In the genomic region with DNA sequence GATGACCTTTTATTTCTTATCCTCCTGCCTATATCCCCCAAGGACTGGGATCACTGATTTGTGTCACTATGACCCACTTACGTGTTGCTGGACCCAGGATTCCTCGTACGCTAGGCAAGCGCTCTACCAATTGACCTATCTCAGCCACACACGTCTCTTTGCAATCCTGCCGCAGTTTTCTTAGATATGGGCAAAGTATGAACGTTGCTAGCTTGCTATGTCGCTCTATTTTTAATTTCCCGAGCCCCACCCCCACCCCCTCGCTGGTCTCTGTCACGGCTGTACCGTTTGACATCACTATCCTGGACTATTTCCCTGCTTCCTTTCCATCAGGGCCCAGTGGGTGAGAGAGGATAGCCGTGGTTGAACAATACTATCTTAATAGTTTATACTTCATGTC, we compare ENCODE assay signal across 22 mouse cellular contexts. TPM values are rescaled to one million over a fixed set of nuclear protein-coding genes. Genes with fewer than 3 reads are reported as not detected.
A peak's percentile ranks its signal among the peaks of the same experiment; 100 is the strongest.
DNase-seq lines count a peak whose midpoint lies in the region; ATAC-seq and TF ChIP-seq lines count a peak whose summit lies in the region.
"Had no signal": no experiment of that assay in that cellular context is flagged by ENCODE, and none has a peak within 500 bp of the region (broad histone marks: within the 10 kb centered on the region; RNA-seq: fewer than 3 reads in every experiment).

No protein-coding gene starts in this region.

- peak; percentile 11 to 70; a peak in 3 of 4 replicates for TF ChIP-seq EP300 in MEL (IDR thresholded peaks at IDR 0.05; ENCODE audit: low read depth in 1 of 2, low read length in 2 of 2)

- H3K4me2 ChIP-seq in liver, embryonic 15.5 days, result peak overlapping the region; percentile 71
- H3K4me2 ChIP-seq in hindbrain, embryonic 14.5 days (replicated peaks), result no peak overlapping the region
- H3K4me2 ChIP-seq: midbrain, embryonic 15.5 days had no signal

- WGBS in liver, embryonic 15.5 days (ENCODE audit: insufficient replicate concordance), result 20% methylated on average over 13 of the region's 13 CpGs
- WGBS in hindbrain, embryonic 14.5 days, result 85% methylated on average over 13 of the region's 13 CpGs

- no peak for TF ChIP-seq POLR2A in MEL (IDR thresholded peaks at IDR 0.05; ENCODE audit: control insufficient read depth in 1 of 2, insufficient read depth in 1 of 2, low read depth in 1 of 2, low read length in 2 of 2, poor library complexity in 1 of 2)

- peak overlapping the region; percentile 96 for H3K27ac ChIP-seq in MEL (ENCODE audit: control insufficient read depth, low read depth, low read length)
- H3K27ac ChIP-seq in liver, embryonic 15.5 days (replicated peaks), result peak overlapping the region; percentile 95
- H3K27ac ChIP-seq in hindbrain, embryonic 14.5 days, result no peak overlapping the region
- H3K27ac ChIP-seq: layer of hippocampus, adult 2 months had no signal

- peaks cover 12% of the 10 kb centered on the region for H3K79me2 ChIP-seq in MEL (ENCODE audit: control insufficient read depth, insufficient read depth, low read length, poor library complexity)

- no peak for TF ChIP-seq RAD21 in MEL (IDR thresholded peaks at IDR 0.05; ENCODE audit: low read depth, low read length)

- intact Hi-C loops in gastrocnemius, postnatal 36 days (cut with DNase I), result no loop called here

- no peak for DNase-seq in G1E (ENCODE audit: low spot score)
- peak; percentile 75 for DNase-seq in MEL (ENCODE audit: low read depth, low spot score)
- DNase-seq in right cerebral cortex, postnatal 4 days, result no peak
- DNase-seq in gastrocnemius, postnatal 36 days, result no peak
- DNase-seq in hindbrain, embryonic 14.5 days (ENCODE audit: low spot score), result no peak
- DNase-seq: adrenal gland, postnatal 14 days; cerebellum, adult 2 months; heart, postnatal 4 days; kidney, adult 2 months; kidney, postnatal 10 days; layer of hippocampus, postnatal 36 days; lung, postnatal 14 days; spleen, adult 18-20 months; thymus, postnatal 25 days had no signal

- TF ChIP-seq CTCF in G1E (IDR thresholded peaks at IDR 0.05; ENCODE audit: low read depth, low read length) (no peak), MEL (IDR thresholded peaks at IDR 0.05 in 2 of 3, conservative IDR thresholded peaks at IDR 0.05 in 1 of 3; ENCODE audit: control insufficient read depth in 1 of 3, insufficient read depth in 1 of 3, low read depth in 2 of 3, low read length in 3 of 3, poor library complexity in 1 of 3, severe bottlenecking in 1 of 3) (no peak)

- no peak for ATAC-seq in G1E (ENCODE audit: extremely low read depth, insufficient number of reproducible peaks, low FRiP score, poor library complexity, severe bottlenecking)
- no peak for ATAC-seq in liver, embryonic 15.5 days (ENCODE audit: insufficient read depth)
- ATAC-seq in hindbrain, embryonic 14.5 days (ENCODE audit: low FRiP score), result no peak
- ATAC-seq: forebrain, embryonic 16.5 days; midbrain, embryonic 15.5 days; Patski had no signal

- H3K4me3 ChIP-seq in G1E (ENCODE audit: low read depth, low read length) (peak overlapping the region; percentile 49; the same call in 1 of the 2 replicates), MEL (ENCODE audit: control insufficient read depth in 1 of 2, insufficient read depth in 1 of 2, low read depth in 2 of 2, low read length in 2 of 2) (peak overlapping the region; percentile 7 to 26; a peak in 3 of 4 replicates)
- H3K4me3 ChIP-seq in erythroblast, embryonic 14.5 days (replicated peaks), result peak overlapping the region; percentile 28
- H3K4me3 ChIP-seq in liver, embryonic 15.5 days (replicated peaks), result no peak overlapping the region
- no peak overlapping the region for H3K4me3 ChIP-seq in hindbrain, embryonic 14.5 days (replicated peaks; ENCODE audit: low read length)
- H3K4me3 ChIP-seq: layer of hippocampus, adult 2 months; megakaryocyte, embryonic 14.5 days; midbrain, embryonic 15.5 days; myocyte had no signal

- H3K9ac ChIP-seq in MEL (ENCODE audit: control insufficient read depth, low read depth, low read length, poor library complexity, severe bottlenecking), result peak overlapping the region; percentile 74
- peak overlapping the region; percentile 58; the same call in 1 of the 2 replicates for H3K9ac ChIP-seq in liver, embryonic 15.5 days
- no peak overlapping the region for H3K9ac ChIP-seq in hindbrain, embryonic 14.5 days
- H3K9ac ChIP-seq: midbrain, embryonic 15.5 days had no signal

- peaks cover 43% of the 10 kb centered on the region for H3K36me3 ChIP-seq in G1E (replicated peaks)
- H3K36me3 ChIP-seq in MEL (ENCODE audit: control insufficient read depth in 1 of 2, insufficient read depth in 2 of 2, low read length in 2 of 2), result peaks cover 0 to 48% of the 10 kb centered on the region in 2 experiments; a peak in 2 of 4 replicates
- H3K36me3 ChIP-seq in erythroblast, embryonic 14.5 days (ENCODE audit: control insufficient read depth), result peaks cover 20% of the 10 kb centered on the region
- no peaks in the 10 kb centered on the region for H3K36me3 ChIP-seq in liver, embryonic 15.5 days (replicated peaks)
- no peaks in the 10 kb centered on the region for H3K36me3 ChIP-seq in hindbrain, embryonic 14.5 days (replicated peaks; ENCODE audit: control insufficient read depth, insufficient read depth)
- H3K36me3 ChIP-seq: midbrain, embryonic 15.5 days had no signal

- H3K9me3 ChIP-seq in G1E (replicated peaks) (peaks cover 12% of the 10 kb centered on the region), MEL (replicated peaks; ENCODE audit: insufficient read depth, low read length) (no peaks in the 10 kb centered on the region)
- peaks cover 9% of the 10 kb centered on the region for H3K9me3 ChIP-seq in erythroblast, embryonic 14.5 days (ENCODE audit: control insufficient read depth, low read length)
- H3K9me3 ChIP-seq in liver, embryonic 15.5 days (replicated peaks), result no peaks in the 10 kb centered on the region
- no peaks in the 10 kb centered on the region for H3K9me3 ChIP-seq in hindbrain, embryonic 14.5 days (ENCODE audit: control insufficient read depth, low read length)
- H3K9me3 ChIP-seq: midbrain, embryonic 15.5 days had no signal

- H3K4me1 ChIP-seq in G1E (ENCODE audit: insufficient read depth, low read depth, low read length) (peaks cover 95% of the 10 kb centered on the region), MEL (ENCODE audit: control insufficient read depth in 1 of 2, insufficient read depth in 2 of 2, low read length in 2 of 2) (peaks cover 24 to 65% of the 10 kb centered on the region in 2 experiments)
- peaks cover 98% of the 10 kb centered on the region for H3K4me1 ChIP-seq in erythroblast, embryonic 14.5 days (ENCODE audit: control insufficient read depth)
- peaks cover 96% of the 10 kb centered on the region for H3K4me1 ChIP-seq in liver, embryonic 15.5 days (replicated peaks)
- peaks cover 14% of the 10 kb centered on the region for H3K4me1 ChIP-seq in hindbrain, embryonic 14.5 days (replicated peaks; ENCODE audit: control insufficient read depth, insufficient read depth, low read length)

- H3K27me3 ChIP-seq in G1E (ENCODE audit: insufficient read depth, low read length) (no peaks in the 10 kb centered on the region), MEL (ENCODE audit: control insufficient read depth in 1 of 2, insufficient read depth in 2 of 2, low read length in 2 of 2) (no peaks in the 10 kb centered on the region)
- H3K27me3 ChIP-seq in erythroblast, embryonic 14.5 days (ENCODE audit: control insufficient read depth), result no peaks in the 10 kb centered on the region
- no peaks in the 10 kb centered on the region for H3K27me3 ChIP-seq in liver, embryonic 15.5 days
- no peaks in the 10 kb centered on the region for H3K27me3 ChIP-seq in hindbrain, embryonic 14.5 days (ENCODE audit: control insufficient read depth, insufficient read depth, low read length)
- H3K27me3 ChIP-seq: megakaryocyte, embryonic 14.5 days; midbrain, embryonic 15.5 days; Patski had no signal

TF ChIP-seq in MEL, 35 proteins besides CTCF, POLR2A, EP300 and RAD21 (continues in another document):
- TF ChIP-seq NRF1 (IDR thresholded peaks at IDR 0.05; ENCODE audit: insufficient read depth, low read depth, low read length, poor library complexity, severe bottlenecking) (no peak), CHD2 (IDR thresholded peaks at IDR 0.05; ENCODE audit: low read length) (no peak; the same call in 1 of the 2 replicates), TBP (IDR thresholded peaks at IDR 0.05; ENCODE audit: low read depth, low read length) (no peak), ZKSCAN1 (IDR thresholded peaks at IDR 0.05; ENCODE audit: low read depth, low read length) (no peak), MYB (IDR thresholded peaks at IDR 0.05; ENCODE audit: low read depth, low read length) (no peak), ELF1 (IDR thresholded peaks at IDR 0.05; ENCODE audit: low read depth, low read length) (no peak), RCOR1 (IDR thresholded peaks at IDR 0.05; ENCODE audit: low read depth, low read length) (peak; percentile 45; the same call in 1 of the 2 replicates), TAL1 (IDR thresholded peaks at IDR 0.05; ENCODE audit: low read length) (no peak), CHD1 (IDR thresholded peaks at IDR 0.05; ENCODE audit: low read depth, low read length) (0 out of 2 replicates have a peak, but pooled peaks have one; percentile 4), TCF12 (IDR thresholded peaks at IDR 0.05; ENCODE audit: low read depth, low read length) (peak; percentile 58), BHLHE40 (IDR thresholded peaks at IDR 0.05; ENCODE audit: borderline replicate concordance, low read depth, low read length) (no peak), MAFK (IDR thresholded peaks at IDR 0.05; ENCODE audit: borderline replicate concordance, low read depth, low read length) (no peak), GATA1 (IDR thresholded peaks at IDR 0.05; ENCODE audit: low read depth, low read length) (peak; percentile 29; the same call in 1 of the 2 replicates), GABPA (IDR thresholded peaks at IDR 0.05; ENCODE audit: low read depth, low read length) (no peak), ETS1 (IDR thresholded peaks at IDR 0.05; ENCODE audit: low read depth, low read length) (peak; percentile 65), MAZ (IDR thresholded peaks at IDR 0.05; ENCODE audit: low read depth, low read length) (no peak), ZC3H11A (IDR thresholded peaks at IDR 0.05; ENCODE audit: low read depth, low read length) (no peak), MYC (IDR thresholded peaks at IDR 0.05; ENCODE audit: low read depth, low read length) (no peak)

RNA-seq across cellular contexts. Expression of a gene that starts 31.5 kb away (rescaled TPM):
- total RNA-seq in G1E (2014; fragmentation: Nextera tagmentation) (38.2 and 44.7 TPM in 2 replicates), G1E (2017) (41.5 and 44.6 TPM in 2 replicates), MEL (2012; rRNA removed) (3.1 and 4.5 TPM in 2 replicates)
- polyA plus RNA-seq in G1E (2012) (13.1 and 15.6 TPM in 2 replicates), MEL (2012; ENCODE audit: insufficient read depth in 1 of 2, insufficient read length in 2 of 2, low read depth in 1 of 2, low replicate concordance in 2 of 2, missing spikeins in 1 of 2) (10 to 100 TPM in 1 of 2 experiments, not detected in 1; 10.6 TPM)
- polyA plus RNA-seq in erythroblast, embryonic 14.5 days (2012), result 0.61 and 0.73 TPM in 2 replicates
- polyA plus RNA-seq in liver, embryonic 15.5 days (2015; fragmentation: Nextera tagmentation; extraction: Ambion mirVana), result 1.2 TPM in 2 replicates
- total RNA-seq in gastrocnemius, postnatal 36 days (2021), result 1 to 10 TPM in 1 of 2 experiments, under 1 TPM in 1; 0.77 to 1.2 TPM
- polyA plus RNA-seq in hindbrain, embryonic 14.5 days (2014; fragmentation: Nextera tagmentation; extraction: Ambion mirVana), result 5.0 and 5.4 TPM in 2 replicates

Comparison
In these comparisons a context has a peak if more than half of its experiments do, and no peak if none do; other contexts are left out.
1. H3K4me3 ChIP-seq: peak in G1E (single experiment), MEL (2 of 2) and erythroblast, embryonic 14.5 days (single experiment); none in liver, embryonic 15.5 days (single experiment) and hindbrain, embryonic 14.5 days (single experiment).